Mouse (Mus musculus) heart, embryonic 13.5 days (tissue): ENCODE measurements around the gene 1700029P11Rik. TPM values are rescaled to one million over a fixed set of nuclear protein-coding genes. Genes with fewer than 3 reads are reported as not detected.

ENCODE experiments used
- ATAC-seq: fragments of 200-750 bp; cut with Nextera tagmentation; 2 replicates; pipeline ENCODE4 v1.8.0; 2017; ENCODE audit warnings: moderate TSS enrichment; ENCODE audit not compliant: insufficient number of reproducible peaks, low FRiP score, low TSS enrichment; ENCODE audit errors: extremely low read depth
- H3K27ac ChIP-seq: fragments of 300-500 bp; sonication (generic); replicated peaks from 2 replicates; pipeline ENCODE4 v1.5.1; 2015; ENCODE audit warnings: moderate library complexity, mild to moderate bottlenecking, inconsistent platforms
- H3K27me3 ChIP-seq: fragments of 300-500 bp; sonication (generic); replicated peaks from 2 replicates; pipeline ENCODE4 v1.6.1; 2015; ENCODE audit warnings: mild to moderate bottlenecking, inconsistent platforms
- H3K36me3 ChIP-seq: fragments of 300-500 bp; sonication (generic); 2 replicates; pipeline ENCODE4 v1.6.1; 2015; ENCODE audit warnings: mild to moderate bottlenecking, inconsistent platforms
- H3K4me1 ChIP-seq: fragments of 300-500 bp; sonication (generic); 2 replicates; pipeline ENCODE4 v1.6.1; 2015; ENCODE audit warnings: inconsistent platforms
- H3K4me2 ChIP-seq: fragments of 300-500 bp; sonication (generic); 2 replicates; pipeline ENCODE4 v1.6.1; 2015; ENCODE audit warnings: inconsistent platforms, mild to moderate bottlenecking, moderate library complexity
- H3K4me3 ChIP-seq: fragments of 300-500 bp; sonication (generic); 2 replicates; pipeline ENCODE4 v1.5.1; 2015; ENCODE audit warnings: moderate library complexity, mild to moderate bottlenecking, inconsistent platforms
- H3K9ac ChIP-seq: fragments of 300-500 bp; sonication (generic); 2 replicates; pipeline ENCODE4 v1.6.1; 2015; ENCODE audit warnings: inconsistent platforms, mild to moderate bottlenecking, moderate library complexity
- H3K9me3 ChIP-seq: fragments of 300-500 bp; sonication (generic); 2 replicates; pipeline ENCODE4 v1.6.1; 2016; ENCODE audit warnings: inconsistent platforms
- WGBS: fragments of 180-500 bp; shearing (Covaris S2); methylation state at CpG from one replicate; pipeline ENCODE4 v1.1.7; 2015; ENCODE audit warnings: mixed read lengths; 5-methylcytosine and 5-hydroxymethylcytosine counted together
- polyA plus RNA-seq: library from polyadenylated mRNA; unstranded; fragments of >200 nt; fragmentation: Nextera tagmentation; extraction: Ambion mirVana; gene quantifications from 2 replicates; pipeline ENCODE4 v1.2.1, GENCODE M21; 2015

Gene 1700029P11Rik
- not detected in 2 replicates for polyA plus RNA-seq

DNA sequence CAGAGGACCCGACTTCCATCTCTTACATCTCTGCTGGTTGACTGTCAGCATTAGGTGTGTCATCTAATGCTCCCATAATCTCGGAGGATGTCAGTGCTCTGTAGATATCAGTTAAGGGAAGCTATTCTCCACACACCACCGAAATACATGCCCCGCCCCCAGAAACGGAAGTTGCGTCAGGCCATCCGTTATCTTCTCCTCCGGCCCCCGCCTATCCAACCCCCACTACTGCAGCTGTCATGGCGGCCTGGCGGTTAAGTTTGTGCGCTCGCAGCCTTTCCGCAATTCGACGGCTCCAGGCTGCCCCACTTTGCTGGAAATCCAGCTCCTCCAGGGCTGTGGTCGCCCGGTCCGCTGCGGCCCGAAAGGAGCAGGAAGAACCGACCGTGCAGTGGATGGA is at the start of gene 1700029P11Rik:
Gene 1700029P11Rik, plus strand, starts transcription at position 220 of the 400 bp plus-strand sequence.
- Histone ChIP-seq H3K4me2 (no peak within 1 kb of the TSS), H3K27ac (no peak within 1 kb of the TSS), H3K36me3 (no peaks in the 10 kb centered on the region), H3K9ac (no peak within 1 kb of the TSS), H3K27me3 (no peaks in the 10 kb centered on the region), H3K4me1 (no peaks in the 10 kb centered on the region), H3K9me3 (no peaks in the 10 kb centered on the region), H3K4me3 (no peak within 1 kb of the TSS)
- WGBS: 90% methylated on average over 23 of the region's 23 CpGs
- ATAC-seq: no peak

DNA sequence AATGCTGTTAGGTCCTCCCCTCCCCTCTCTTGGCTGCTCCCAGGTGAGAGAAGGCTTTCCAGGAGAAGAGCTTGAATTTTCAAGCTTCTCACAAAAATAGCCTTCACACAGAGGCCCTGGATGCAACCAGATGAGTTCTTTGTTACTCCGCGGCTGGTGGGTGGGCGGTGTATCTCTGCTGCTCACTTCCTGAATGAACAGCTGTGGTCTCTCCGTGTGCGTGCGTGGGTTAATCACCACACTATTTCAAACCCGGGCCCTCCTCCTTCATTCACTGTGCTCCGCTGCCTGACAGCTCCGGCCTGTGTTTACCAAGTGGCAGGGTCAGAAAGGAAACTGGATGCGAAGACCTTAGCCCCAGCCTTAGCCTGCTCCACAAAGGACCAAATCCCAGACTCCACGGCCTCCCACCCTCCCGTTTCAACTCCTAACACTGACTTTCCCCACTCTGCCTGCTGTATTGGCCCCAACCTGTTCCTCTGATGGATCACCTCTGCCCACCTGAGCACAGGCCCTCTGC is 47.3 kb upstream of the 1700029P11Rik start:
- ATAC-seq: no peak
- WGBS: 36% methylated on average over 12 of the region's 12 CpGs

DNA sequence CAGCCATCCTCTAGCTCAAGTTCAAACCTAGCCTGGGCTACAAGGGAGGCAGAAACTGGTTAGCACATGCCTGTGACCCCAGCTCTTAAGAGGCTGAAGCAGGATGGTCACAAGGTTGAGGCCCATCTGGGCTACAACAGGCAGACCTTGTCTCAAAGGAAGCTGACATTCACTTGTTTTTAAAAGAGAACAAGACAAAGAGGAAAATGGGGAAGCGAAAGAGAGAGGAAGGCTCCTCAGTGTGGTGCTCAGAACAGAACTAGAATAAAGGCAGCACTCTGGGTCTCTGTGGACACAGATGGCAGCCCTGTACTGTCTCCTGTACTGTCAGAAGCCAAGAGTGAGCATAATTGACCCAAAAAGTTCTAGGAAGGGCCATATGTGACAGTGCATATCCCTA is 46.4 kb upstream of the 1700029P11Rik start:
- no peaks in the 10 kb centered on the region for H3K36me3 ChIP-seq
- H3K9me3 ChIP-seq: no peaks in the 10 kb centered on the region
- H3K4me3 ChIP-seq: no peak overlapping the region
- no peak overlapping the region for H3K9ac ChIP-seq
- peaks cover 13% of the 10 kb centered on the region; the same call in 1 of the 2 replicates for H3K27me3 ChIP-seq
- no peak for ATAC-seq
- 78% methylated on average over 1 of the region's 1 CpGs for WGBS
- H3K4me1 ChIP-seq: peaks cover 27% of the 10 kb centered on the region
- no peak overlapping the region for H3K27ac ChIP-seq
- no peak overlapping the region for H3K4me2 ChIP-seq

More for the DNA sequence above, 47.3 kb upstream of the 1700029P11Rik start:
- Histone ChIP-seq H3K4me1 (peaks cover 25% of the 10 kb centered on the region), H3K27me3 (peaks cover 11% of the 10 kb centered on the region; the same call in 1 of the 2 replicates), H3K4me2 (no peak overlapping the region), H3K9ac (peak overlapping the region; percentile 63; the same call in 1 of the 2 replicates), H3K36me3 (no peaks in the 10 kb centered on the region), H3K4me3 (no peak overlapping the region), H3K27ac (no peak overlapping the region), H3K9me3 (no peaks in the 10 kb centered on the region)

DNA sequence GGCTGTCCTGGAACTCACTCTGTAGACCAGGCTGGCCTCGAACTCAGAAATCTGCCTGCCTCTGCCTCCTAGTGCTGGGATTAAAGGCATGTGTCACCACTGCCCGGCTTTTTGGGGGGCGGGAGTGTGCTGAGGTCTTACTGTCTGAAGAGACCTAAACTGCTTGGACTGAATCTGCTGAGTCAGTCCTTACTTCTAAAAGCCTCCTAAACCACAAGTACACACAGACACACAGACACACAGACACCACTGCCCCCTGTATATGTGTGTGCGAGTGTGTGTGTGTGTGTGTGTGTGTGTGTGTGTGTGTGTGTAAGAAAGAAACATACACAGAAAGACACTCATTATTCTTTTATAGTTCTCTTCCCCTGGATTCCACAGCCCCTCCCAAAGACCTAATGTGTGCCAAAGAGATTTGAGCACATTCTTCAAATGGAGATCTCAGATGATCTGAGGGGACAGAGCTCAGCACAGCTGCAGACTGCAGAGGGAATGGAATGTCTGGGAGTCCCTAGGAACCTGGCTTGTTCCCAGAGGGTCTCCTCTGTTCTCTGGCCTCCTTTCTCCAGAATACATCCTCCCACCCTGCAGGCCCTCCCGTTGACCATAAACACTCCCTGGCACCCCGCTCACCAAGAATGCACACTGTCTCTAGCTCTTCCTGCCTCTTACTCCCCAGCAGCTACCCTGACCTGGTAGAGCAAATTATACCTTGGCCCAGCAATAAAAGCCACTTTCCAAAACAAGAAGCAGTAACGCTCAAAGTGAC is 44.3 kb upstream of the 1700029P11Rik start:
- peak overlapping the region; percentile 67 for H3K4me2 ChIP-seq
- peak overlapping the region; percentile 60 for H3K27ac ChIP-seq
- no peaks in the 10 kb centered on the region for H3K36me3 ChIP-seq
- H3K27me3 ChIP-seq: peaks cover 13% of the 10 kb centered on the region; the same call in 1 of the 2 replicates
- H3K4me1 ChIP-seq: peaks cover 27% of the 10 kb centered on the region
- H3K4me3 ChIP-seq: peak overlapping the region; percentile 55
- 51% methylated on average over 7 of the region's 7 CpGs for WGBS
- ATAC-seq: no peak
- H3K9ac ChIP-seq: peak overlapping the region; percentile 62
- H3K9me3 ChIP-seq: no peaks in the 10 kb centered on the region

DNA sequence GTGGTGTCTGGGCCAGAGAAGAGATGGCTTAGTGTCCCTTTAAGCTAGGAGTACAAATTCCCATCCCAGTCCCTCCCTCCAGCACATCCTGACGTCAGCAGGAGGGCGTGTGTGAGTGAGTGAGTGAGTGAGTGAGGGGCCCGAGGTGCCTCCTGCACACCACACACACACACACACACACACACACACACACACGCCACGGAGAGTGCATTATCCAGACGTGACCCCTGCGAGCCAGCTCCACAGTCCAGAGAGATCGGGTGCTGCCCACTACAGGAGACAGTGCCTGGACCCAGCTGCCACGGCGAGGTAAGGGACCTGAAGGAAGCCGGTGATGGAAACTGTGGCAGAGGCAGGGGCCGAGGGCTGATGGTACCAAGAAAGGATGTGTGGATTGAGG is 43.7 kb upstream of the 1700029P11Rik start, which contains the start of gene Csdc2:
Gene Csdc2, plus strand, starts transcription at position 81 of the 400 bp plus-strand sequence.
- ATAC-seq: peak; percentile 18; the same call in 1 of the 2 replicates
- peak within 1 kb of the TSS; percentile 55 for H3K4me3 ChIP-seq
- H3K4me1 ChIP-seq: peaks cover 27% of the 10 kb centered on the region
- peak within 1 kb of the TSS; percentile 60 for H3K27ac ChIP-seq
- H3K9me3 ChIP-seq: no peaks in the 10 kb centered on the region
- peaks cover 13% of the 10 kb centered on the region; the same call in 1 of the 2 replicates for H3K27me3 ChIP-seq
- no peaks in the 10 kb centered on the region for H3K36me3 ChIP-seq
- peak within 1 kb of the TSS; percentile 67 for H3K4me2 ChIP-seq
- WGBS: 1% methylated on average over 12 of the region's 12 CpGs
- peak within 1 kb of the TSS; percentile 62 for H3K9ac ChIP-seq

GRCm38 (mm10) chr15:81937098-81937972 is 43.0 kb upstream of the 1700029P11Rik start:
- Histone ChIP-seq H3K4me2 (peak overlapping the region; percentile 67), H3K4me3 (peak overlapping the region; percentile 55), H3K4me1 (peaks cover 27% of the 10 kb centered on the region), H3K9me3 (no peaks in the 10 kb centered on the region), H3K9ac (peak overlapping the region; percentile 62), H3K27me3 (peaks cover 13% of the 10 kb centered on the region; the same call in 1 of the 2 replicates), H3K36me3 (no peaks in the 10 kb centered on the region), H3K27ac (peak overlapping the region; percentile 60)
- ATAC-seq: no peak
- 9% methylated on average over 19 of the region's 19 CpGs for WGBS

DNA sequence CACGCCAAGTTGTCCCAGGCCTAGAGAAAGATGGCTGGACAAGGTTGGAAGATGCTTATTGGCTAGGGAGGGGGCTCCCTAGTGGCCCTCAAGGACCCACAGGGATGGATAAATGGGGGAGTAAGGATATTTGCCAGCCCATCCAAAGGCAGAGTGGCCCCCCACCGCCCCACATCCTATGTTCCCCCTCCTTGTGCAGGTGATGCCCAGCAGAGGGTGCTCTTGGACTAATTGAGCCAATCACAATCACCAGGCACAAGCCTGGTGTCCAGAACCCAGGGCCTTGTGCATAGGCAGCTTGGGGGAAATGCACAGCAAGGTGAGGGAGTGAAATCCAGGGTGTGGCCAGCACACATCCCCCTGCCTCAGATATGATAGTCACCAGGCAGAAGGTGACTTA is 42.1 kb upstream of the 1700029P11Rik start:
- 41% methylated on average over 2 of the region's 2 CpGs for WGBS
- H3K4me2 ChIP-seq: peak overlapping the region; percentile 67; the same call in 1 of the 2 replicates
- no peaks in the 10 kb centered on the region for H3K9me3 ChIP-seq
- H3K9ac ChIP-seq: no peak overlapping the region
- no peak overlapping the region for H3K27ac ChIP-seq
- H3K4me1 ChIP-seq: peaks cover 28% of the 10 kb centered on the region
- H3K4me3 ChIP-seq: no peak overlapping the region
- H3K27me3 ChIP-seq: peaks cover 13% of the 10 kb centered on the region; the same call in 1 of the 2 replicates
- H3K36me3 ChIP-seq: no peaks in the 10 kb centered on the region
- ATAC-seq: no peak

- Histone ChIP-seq H3K9ac (no peak overlapping the region), H3K27ac (no peak overlapping the region), H3K9me3 (no peaks in the 10 kb centered on the region), H3K4me1 (peaks cover 28% of the 10 kb centered on the region), H3K4me3 (no peak overlapping the region), H3K27me3 (peaks cover 13% of the 10 kb centered on the region; the same call in 1 of the 2 replicates), H3K36me3 (no peaks in the 10 kb centered on the region), H3K4me2 (no peak overlapping the region)
- WGBS: 81% methylated on average over 10 of the region's 10 CpGs
- ATAC-seq: no peak
These were observed 41.1 kb upstream of the 1700029P11Rik start for GRCm38 (mm10) chr15:81939157-81939715.

- 73% methylated on average over 4 of the region's 4 CpGs for WGBS
- no peak overlapping the region for H3K27ac ChIP-seq
- no peak overlapping the region for H3K4me3 ChIP-seq
- no peak overlapping the region for H3K4me2 ChIP-seq
- no peak for ATAC-seq
- H3K9me3 ChIP-seq: no peaks in the 10 kb centered on the region
- no peaks in the 10 kb centered on the region for H3K36me3 ChIP-seq
- H3K9ac ChIP-seq: no peak overlapping the region
- H3K27me3 ChIP-seq: peaks cover 13% of the 10 kb centered on the region; the same call in 1 of the 2 replicates
- peaks cover 28% of the 10 kb centered on the region for H3K4me1 ChIP-seq
These were observed 40.6 kb upstream of the 1700029P11Rik start for GRCm38 (mm10) chr15:81939774-81940173.

- no peak overlapping the region for H3K4me2 ChIP-seq
- no peak for ATAC-seq
- 83% methylated on average over 5 of the region's 5 CpGs for WGBS
These were observed 40.1 kb upstream of the 1700029P11Rik start for GRCm38 (mm10) chr15:81940219-81940618.

More at GRCm38 (mm10) chr15:81940219-81940618, 40.1 kb upstream of the 1700029P11Rik start:
- Histone ChIP-seq H3K36me3 (no peaks in the 10 kb centered on the region), H3K27me3 (peaks cover 13% of the 10 kb centered on the region; the same call in 1 of the 2 replicates), H3K4me3 (no peak overlapping the region), H3K4me1 (peaks cover 28% of the 10 kb centered on the region), H3K27ac (no peak overlapping the region), H3K9me3 (no peaks in the 10 kb centered on the region), H3K9ac (no peak overlapping the region)
